Comparison of ENCODE assay signal across 21 mouse cellular contexts in genomic region chr1:165651158-165651557, GRCm38 (mm10). TPM values are rescaled to one million over a fixed set of nuclear protein-coding genes. Genes with fewer than 3 reads are reported as not detected.
DNase-seq lines count a peak whose midpoint lies in the region; ATAC-seq and TF ChIP-seq lines count a peak whose summit lies in the region.
"Had no signal": no experiment of that assay in that cellular context is flagged by ENCODE, and none has a peak within 500 bp of the region (broad histone marks: within the 10 kb centered on the region; RNA-seq: fewer than 3 reads in every experiment).

No protein-coding gene starts in this region.

- H3K9me3 ChIP-seq in intestine, embryonic 16.5 days (ENCODE audit: control insufficient read depth, low read length): no peaks in the 10 kb centered on the region
- no peaks in the 10 kb centered on the region for H3K9me3 ChIP-seq in intestine, postnatal 0 days (ENCODE audit: control insufficient read depth)
- no peaks in the 10 kb centered on the region for H3K9me3 ChIP-seq in MEL (replicated peaks; ENCODE audit: insufficient read depth, low read length)
- H3K9me3 ChIP-seq in megakaryocyte, embryonic 14.5 days: peaks cover 5% of the 10 kb centered on the region
- H3K9me3 ChIP-seq: embryonic facial prominence, embryonic 13.5 days; forebrain, embryonic 12.5 days; limb, embryonic 15.5 days; midbrain, embryonic 13.5 days had no signal

- H3K4me2 ChIP-seq in intestine, embryonic 16.5 days (ENCODE audit: low read depth, low read length): no peak overlapping the region
- H3K4me2 ChIP-seq in intestine, postnatal 0 days (replicated peaks; ENCODE audit: low read depth): no peak overlapping the region; the same call in 1 of the 2 replicates
- H3K4me2 ChIP-seq: embryonic facial prominence, embryonic 13.5 days; forebrain, embryonic 12.5 days; limb, embryonic 15.5 days; midbrain, embryonic 13.5 days had no signal

- H3K27me3 ChIP-seq in intestine, embryonic 16.5 days (replicated peaks; ENCODE audit: control insufficient read depth, insufficient read depth, low read length): no peaks in the 10 kb centered on the region
- H3K27me3 ChIP-seq in intestine, postnatal 0 days (replicated peaks; ENCODE audit: control insufficient read depth, insufficient read depth, low read length): no peaks in the 10 kb centered on the region
- H3K27me3 ChIP-seq in MEL (ENCODE audit: control insufficient read depth in 1 of 2, insufficient read depth in 2 of 2, low read length in 2 of 2): no peaks in the 10 kb centered on the region
- peaks cover 87% of the 10 kb centered on the region for H3K27me3 ChIP-seq in megakaryocyte, embryonic 14.5 days (replicated peaks)
- H3K27me3 ChIP-seq: embryonic facial prominence, embryonic 13.5 days; forebrain, embryonic 12.5 days; limb, embryonic 15.5 days; midbrain, embryonic 13.5 days had no signal

- ATAC-seq in intestine, embryonic 16.5 days: no peak
- ATAC-seq in intestine, postnatal 0 days: no peak
- ATAC-seq in common myeloid progenitor, adult 5-6 weeks (replicated peaks; ENCODE audit: low read depth, poor library complexity, severe bottlenecking): peak; percentile 88
- ATAC-seq: hindbrain, postnatal 0 days; midbrain, embryonic 13.5 days had no signal

- H3K36me3 ChIP-seq in intestine, embryonic 16.5 days (ENCODE audit: control insufficient read depth, insufficient read depth, low read length): no peaks in the 10 kb centered on the region
- peaks cover 4% of the 10 kb centered on the region; the same call in 1 of the 2 replicates for H3K36me3 ChIP-seq in intestine, postnatal 0 days (ENCODE audit: control insufficient read depth, insufficient read depth)
- H3K36me3 ChIP-seq in MEL (ENCODE audit: control insufficient read depth in 1 of 2, insufficient read depth in 2 of 2, low read length in 2 of 2): peaks cover 0 to 12% of the 10 kb centered on the region in 2 experiments; a peak in 2 of 4 replicates
- H3K36me3 ChIP-seq in megakaryocyte, embryonic 14.5 days (replicated peaks; ENCODE audit: low read length): peaks cover 11% of the 10 kb centered on the region
- H3K36me3 ChIP-seq: embryonic facial prominence, embryonic 13.5 days; forebrain, embryonic 12.5 days; midbrain, embryonic 13.5 days had no signal

- DNase-seq in MEL (ENCODE audit: low read depth, low spot score): peak; percentile 58
- DNase-seq in urinary bladder, postnatal 25 days (ENCODE audit: low spot score): no peak
- no peak for DNase-seq in kidney, adult 11 months
- DNase-seq: adrenal gland, postnatal 25 days; cerebellum, adult 18-20 months; cerebellum, postnatal 14 days; gastrocnemius, postnatal 36 days; kidney, adult 18-20 months; left cerebral cortex, postnatal 4 days; spleen, adult 18-20 months had no signal

- peaks cover 2% of the 10 kb centered on the region; the same call in 1 of the 2 replicates for H3K4me1 ChIP-seq in intestine, embryonic 16.5 days (ENCODE audit: control insufficient read depth, insufficient read depth, low read length)
- no peaks in the 10 kb centered on the region for H3K4me1 ChIP-seq in intestine, postnatal 0 days (replicated peaks; ENCODE audit: control insufficient read depth, insufficient read depth, low read length)
- peaks cover 0 to 19% of the 10 kb centered on the region in 2 experiments; a peak in 3 of 4 replicates for H3K4me1 ChIP-seq in MEL (ENCODE audit: control insufficient read depth in 1 of 2, insufficient read depth in 2 of 2, low read length in 2 of 2)
- peaks cover 27% of the 10 kb centered on the region for H3K4me1 ChIP-seq in megakaryocyte, embryonic 14.5 days
- H3K4me1 ChIP-seq: embryonic facial prominence, embryonic 13.5 days; forebrain, embryonic 12.5 days; midbrain, embryonic 13.5 days had no signal

- WGBS in intestine, embryonic 16.5 days: 54% methylated on average over 5 of the region's 5 CpGs
- WGBS in intestine, postnatal 0 days: 35% methylated on average over 5 of the region's 5 CpGs

- H3K4me3 ChIP-seq in intestine, embryonic 16.5 days (ENCODE audit: low read length): no peak overlapping the region
- H3K4me3 ChIP-seq in intestine, postnatal 0 days (ENCODE audit: low read depth, low read length): no peak overlapping the region
- no peak overlapping the region for H3K4me3 ChIP-seq in MEL (ENCODE audit: control insufficient read depth in 1 of 2, insufficient read depth in 1 of 2, low read depth in 2 of 2, low read length in 2 of 2)
- peak overlapping the region; percentile 44 for H3K4me3 ChIP-seq in megakaryocyte, embryonic 14.5 days (replicated peaks)
- H3K4me3 ChIP-seq: embryonic facial prominence, embryonic 13.5 days; erythroblast, embryonic 14.5 days; forebrain, embryonic 12.5 days; left cerebral cortex, adult 2 months; limb, embryonic 15.5 days; midbrain, embryonic 13.5 days had no signal

- H3K27ac ChIP-seq in intestine, embryonic 16.5 days (ENCODE audit: low read length): peak overlapping the region; percentile 6; the same call in 1 of the 2 replicates
- H3K27ac ChIP-seq in intestine, postnatal 0 days (ENCODE audit: low read depth, low read length): no peak overlapping the region
- peak overlapping the region; percentile 21; the same call in 1 of the 2 replicates for H3K27ac ChIP-seq in MEL (ENCODE audit: control insufficient read depth, low read depth, low read length)
- H3K27ac ChIP-seq: embryonic facial prominence, embryonic 13.5 days; forebrain, embryonic 12.5 days; hindbrain, postnatal 0 days; left cerebral cortex, adult 2 months; limb, embryonic 15.5 days; midbrain, embryonic 13.5 days had no signal

- no peak for TF ChIP-seq RAD21 in MEL (IDR thresholded peaks at IDR 0.05; ENCODE audit: low read depth, low read length)

- TF ChIP-seq EP300 in MEL (IDR thresholded peaks at IDR 0.05; ENCODE audit: low read depth in 1 of 2, low read length in 2 of 2): peak in 1 of 2 experiments; percentile 47; a peak in 2 of 4 replicates

- H3K79me2 ChIP-seq in MEL (ENCODE audit: control insufficient read depth, insufficient read depth, low read length, poor library complexity): no peaks in the 10 kb centered on the region

- TF ChIP-seq CTCF in intestine, postnatal 0 days (IDR thresholded peaks at IDR 0.05; ENCODE audit: low read depth): no peak
- no peak for TF ChIP-seq CTCF in MEL (IDR thresholded peaks at IDR 0.05 in 2 of 3, conservative IDR thresholded peaks at IDR 0.05 in 1 of 3; ENCODE audit: control insufficient read depth in 1 of 3, insufficient read depth in 1 of 3, low read depth in 2 of 3, low read length in 3 of 3, poor library complexity in 1 of 3, severe bottlenecking in 1 of 3)

- TF ChIP-seq POLR2A in MEL (IDR thresholded peaks at IDR 0.05; ENCODE audit: control insufficient read depth in 1 of 2, insufficient read depth in 1 of 2, low read depth in 1 of 2, low read length in 2 of 2, poor library complexity in 1 of 2): no peak

- H3K9ac ChIP-seq in intestine, embryonic 16.5 days (ENCODE audit: low read depth, low read length): no peak overlapping the region
- no peak overlapping the region for H3K9ac ChIP-seq in intestine, postnatal 0 days (ENCODE audit: low read depth, low read length)
- no peak overlapping the region for H3K9ac ChIP-seq in MEL (ENCODE audit: control insufficient read depth, low read depth, low read length, poor library complexity, severe bottlenecking)
- H3K9ac ChIP-seq: embryonic facial prominence, embryonic 13.5 days; forebrain, embryonic 12.5 days; limb, embryonic 15.5 days; midbrain, embryonic 13.5 days had no signal

TF ChIP-seq in MEL, 35 proteins besides CTCF, POLR2A, EP300 and RAD21 (continues in another document):
- TF ChIP-seq USF1 (IDR thresholded peaks at IDR 0.05; ENCODE audit: low read depth, low read length) (no peak), MXI1 (IDR thresholded peaks at IDR 0.05; ENCODE audit: low read depth, low read length) (no peak), POLR2AphosphoS5 (IDR thresholded peaks at IDR 0.05; ENCODE audit: borderline replicate concordance, low read depth, low read length) (no peak), HCFC1 (IDR thresholded peaks at IDR 0.05; ENCODE audit: low read depth, low read length) (no peak), KAT2A (conservative IDR thresholded peaks at IDR 0.05; ENCODE audit: low read depth, low read length) (no peak), NELFE (IDR thresholded peaks at IDR 0.05; ENCODE audit: low read depth, low read length) (no peak), ZC3H11A (IDR thresholded peaks at IDR 0.05; ENCODE audit: low read depth, low read length) (no peak), GATA1 (IDR thresholded peaks at IDR 0.05; ENCODE audit: low read depth, low read length) (peak; percentile 23; the same call in 1 of the 2 replicates), NRF1 (IDR thresholded peaks at IDR 0.05; ENCODE audit: insufficient read depth, low read depth, low read length, poor library complexity, severe bottlenecking) (no peak), TCF12 (IDR thresholded peaks at IDR 0.05; ENCODE audit: low read depth, low read length) (0 out of 2 replicates have a peak, but pooled peaks have one; percentile 7), TBP (IDR thresholded peaks at IDR 0.05; ENCODE audit: low read depth, low read length) (no peak), TAL1 (IDR thresholded peaks at IDR 0.05; ENCODE audit: low read length) (no peak), UBTF (IDR thresholded peaks at IDR 0.05; ENCODE audit: borderline replicate concordance, insufficient read depth, low read depth, low read length) (no peak), ETS1 (IDR thresholded peaks at IDR 0.05; ENCODE audit: low read depth, low read length) (no peak), RCOR1 (IDR thresholded peaks at IDR 0.05; ENCODE audit: low read depth, low read length) (peak; percentile 25; the same call in 1 of the 2 replicates)

RNA-seq across cellular contexts. Expression of gene Mpzl1, which starts 16.8 kb away (rescaled TPM):
- 103 and 110 TPM in 2 replicates for polyA plus RNA-seq in intestine, embryonic 16.5 days (2015; fragmentation: Nextera tagmentation; extraction: Ambion mirVana)
- 53.3 and 56.3 TPM in 2 replicates for polyA plus RNA-seq in intestine, postnatal 0 days (2015; fragmentation: Nextera tagmentation; extraction: Ambion mirVana)
- total RNA-seq in MEL (2012; rRNA removed): 3.2 and 3.8 TPM in 2 replicates
- 10 to 100 TPM in 1 of 2 experiments, not detected in 1; 19.8 TPM for polyA plus RNA-seq in MEL (2012; ENCODE audit: insufficient read depth in 1 of 2, insufficient read length in 2 of 2, low read depth in 1 of 2, low replicate concordance in 2 of 2, missing spikeins in 1 of 2)
- total RNA-seq in common myeloid progenitor, adult 5-6 weeks (2017): 2.0 and 9.5 TPM in 2 replicates
- polyA plus RNA-seq in megakaryocyte, embryonic 14.5 days (2012; ENCODE audit: insufficient read depth, low replicate concordance): 0.53 TPM in 1 of 2 replicates, not detected in the other

RNA-seq across cellular contexts. Expression of gene Rcsd1, which starts 58.4 kb away (rescaled TPM):
- 28.7 and 32.4 TPM in 2 replicates for polyA plus RNA-seq in intestine, embryonic 16.5 days (2015; fragmentation: Nextera tagmentation; extraction: Ambion mirVana)
- 11.7 and 14.2 TPM in 2 replicates for polyA plus RNA-seq in intestine, postnatal 0 days (2015; fragmentation: Nextera tagmentation; extraction: Ambion mirVana)
- 19.0 and 23.2 TPM in 2 replicates for total RNA-seq in MEL (2012; rRNA removed)
- polyA plus RNA-seq in MEL (2012; ENCODE audit: insufficient read depth in 1 of 2, insufficient read length in 2 of 2, low read depth in 1 of 2, low replicate concordance in 2 of 2, missing spikeins in 1 of 2): 10 to 100 TPM in 1 of 2 experiments, not detected in 1; 38.0 TPM
- total RNA-seq in common myeloid progenitor, adult 5-6 weeks (2017): 83.0 and 83.6 TPM in 2 replicates
- polyA plus RNA-seq in megakaryocyte, embryonic 14.5 days (2012; ENCODE audit: insufficient read depth, low replicate concordance): 0.43 and 11.0 TPM in 2 replicates
